Mouse (Mus musculus) midbrain, embryonic 14.5 days (tissue): Measurements from ENCODE around the gene Itm2b. TPM values are rescaled to one million over a fixed set of nuclear protein-coding genes. Genes with fewer than 3 reads are reported as not detected.

Experiments
- ATAC-seq: fragments of 200-750 bp; cut with Nextera tagmentation; 2 replicates; pipeline ENCODE4 v1.8.0; 2017; ENCODE audit warnings: moderate number of reproducible peaks, moderate library complexity; ENCODE audit not compliant: low FRiP score, low TSS enrichment
- DNase-seq: peaks from one replicate; pipeline ENCODE4 v3.0.0-alpha.2; 2015
- H3K27ac ChIP-seq: fragments of 300-500 bp; sonication (generic); replicated peaks from 2 replicates; pipeline ENCODE4 v1.5.1; 2014; ENCODE audit warnings: mild to moderate bottlenecking, low read depth, low read length, moderate library complexity
- H3K27me3 ChIP-seq: fragments of 300-500 bp; sonication (generic); 2 replicates; pipeline ENCODE4 v1.6.1; 2014; ENCODE audit warnings: low read length, control low read depth, mixed read lengths; ENCODE audit not compliant: control insufficient read depth, insufficient read depth
- H3K36me3 ChIP-seq: fragments of 300-500 bp; sonication (generic); 2 replicates; pipeline ENCODE4 v1.6.1; 2014; ENCODE audit warnings: low read length, control low read depth; ENCODE audit not compliant: control insufficient read depth, insufficient read depth
- H3K4me1 ChIP-seq: fragments of 300-500 bp; sonication (generic); 2 replicates; pipeline ENCODE4 v1.6.1; 2014; ENCODE audit warnings: mild to moderate bottlenecking, antibody characterized with exemption, low read length, control low read depth; ENCODE audit not compliant: control insufficient read depth, insufficient read depth
- H3K4me2 ChIP-seq: fragments of 300-500 bp; sonication (generic); 2 replicates; pipeline ENCODE4 v1.6.1; 2014; ENCODE audit warnings: mild to moderate bottlenecking, low read length, moderate library complexity
- H3K4me3 ChIP-seq: fragments of 300-500 bp; sonication (generic); replicated peaks from 2 replicates; pipeline ENCODE4 v1.5.1; 2014; ENCODE audit warnings: low read depth, low read length
- H3K9ac ChIP-seq: fragments of 300-500 bp; sonication (generic); replicated peaks from 2 replicates; pipeline ENCODE4 v1.6.1; 2014; ENCODE audit warnings: mild to moderate bottlenecking, low read length, moderate library complexity
- H3K9me3 ChIP-seq: fragments of 300-500 bp; sonication (generic); 2 replicates; pipeline ENCODE4 v1.6.1; 2016; ENCODE audit warnings: low read length, control low read depth, mixed read lengths; ENCODE audit not compliant: control insufficient read depth
- WGBS: fragments of 180-500 bp; shearing (Covaris S2); extraction: QIAGEN DNeasy Blood & Tissue Kit; methylation state at CpG from one replicate; pipeline ENCODE4 v1.1.7; 2014; 5-methylcytosine and 5-hydroxymethylcytosine counted together
- polyA plus RNA-seq: library from polyadenylated mRNA; unstranded; fragments of >200 nt; fragmentation: Nextera tagmentation; extraction: Ambion mirVana; gene quantifications from 2 replicates; pipeline ENCODE4 v1.2.1, GENCODE M21; 2014

Itm2b gene
- polyA plus RNA-seq, 1 experiment from 2014 or later, result 615 TPM

DNA sequence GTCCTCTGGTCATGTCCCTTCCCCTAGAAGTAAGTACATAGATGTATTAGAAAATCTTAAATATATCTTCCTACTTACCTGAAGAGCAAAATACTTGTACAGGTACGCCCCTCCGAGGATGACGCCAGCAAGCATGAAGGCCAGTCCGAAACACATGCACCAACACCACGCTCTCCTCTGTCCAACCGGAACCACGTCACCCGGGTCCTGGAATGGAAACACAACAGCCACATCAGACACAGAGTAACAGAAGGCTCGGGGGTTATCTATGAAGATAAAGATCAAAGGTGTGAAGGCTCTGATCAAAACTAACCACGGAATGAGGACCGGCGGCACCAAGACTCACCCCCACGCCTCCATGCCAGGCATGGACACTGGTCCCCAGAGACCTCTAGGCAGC is 16.9 kb downstream of the Itm2b start:
- H3K4me3 ChIP-seq, result no peak overlapping the region
- no peak overlapping the region for H3K27ac ChIP-seq
- ATAC-seq (no peak), DNase-seq (no peak)
- H3K4me1 ChIP-seq, result no peaks in the 10 kb centered on the region
- H3K27me3 ChIP-seq, result no peaks in the 10 kb centered on the region
- 95% methylated on average over 13 of the region's 13 CpGs for WGBS
- no peak overlapping the region for H3K9ac ChIP-seq
- H3K9me3 ChIP-seq, result no peaks in the 10 kb centered on the region
- peaks cover 59% of the 10 kb centered on the region for H3K36me3 ChIP-seq
- no peak overlapping the region for H3K4me2 ChIP-seq

DNA sequence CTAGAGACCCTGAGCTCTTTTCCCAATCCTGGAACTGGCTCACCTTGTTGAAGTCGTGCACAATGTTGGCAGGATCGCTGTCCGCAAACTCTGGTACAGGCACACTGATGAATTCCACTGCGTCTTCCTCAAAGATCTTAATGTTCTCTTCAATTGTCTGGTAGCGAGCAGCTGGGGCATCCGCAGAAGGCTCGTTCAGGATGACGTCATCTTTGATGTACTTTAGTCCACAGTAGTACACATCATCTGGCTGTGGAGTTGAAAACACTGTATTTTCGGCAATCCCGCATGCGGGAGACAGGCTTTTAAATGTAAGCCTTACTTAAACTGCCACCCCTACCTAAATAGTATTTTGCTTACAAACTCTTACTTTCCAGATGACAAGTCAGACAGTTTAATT is 18.8 kb downstream of the Itm2b start:
- Histone ChIP-seq H3K9me3 (no peaks in the 10 kb centered on the region), H3K4me2 (no peak overlapping the region), H3K4me1 (no peaks in the 10 kb centered on the region), H3K27me3 (no peaks in the 10 kb centered on the region), H3K4me3 (no peak overlapping the region), H3K27ac (no peak overlapping the region), H3K9ac (no peak overlapping the region), H3K36me3 (peaks cover 69% of the 10 kb centered on the region)
- DNase-seq (no peak), ATAC-seq (no peak)
- 90% methylated on average over 11 of the region's 11 CpGs for whole genome bisulfite sequencing

DNA sequence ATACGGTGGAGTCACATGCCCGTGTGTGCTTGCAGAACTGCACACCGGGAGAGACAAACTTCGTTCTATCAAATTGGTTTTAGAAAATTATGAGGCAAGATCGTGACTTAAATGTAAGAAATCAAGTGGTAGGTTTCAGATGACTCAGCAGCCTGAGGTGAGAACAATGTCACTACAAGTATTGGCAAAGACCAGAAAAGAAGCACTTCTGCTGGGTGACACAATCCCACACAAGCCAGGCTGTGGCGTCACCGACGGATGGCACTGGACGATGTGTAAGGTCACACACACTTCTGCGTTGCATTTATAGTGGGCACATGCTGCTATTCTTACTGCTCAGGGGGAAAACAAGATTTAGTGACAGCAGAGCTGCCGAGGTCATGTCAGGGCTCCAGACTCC is 21.3 kb downstream of the Itm2b start:
- H3K4me3 ChIP-seq, result no peak overlapping the region
- no peaks in the 10 kb centered on the region for H3K27me3 ChIP-seq
- peaks cover 93% of the 10 kb centered on the region for H3K36me3 ChIP-seq
- WGBS, result 96% methylated on average over 11 of the region's 11 CpGs
- H3K9me3 ChIP-seq, result no peaks in the 10 kb centered on the region
- no peaks in the 10 kb centered on the region for H3K4me1 ChIP-seq
- H3K9ac ChIP-seq, result no peak overlapping the region
- DNase-seq, result no peak
- H3K27ac ChIP-seq, result no peak overlapping the region
- no peak for ATAC-seq
- no peak overlapping the region for H3K4me2 ChIP-seq

DNA sequence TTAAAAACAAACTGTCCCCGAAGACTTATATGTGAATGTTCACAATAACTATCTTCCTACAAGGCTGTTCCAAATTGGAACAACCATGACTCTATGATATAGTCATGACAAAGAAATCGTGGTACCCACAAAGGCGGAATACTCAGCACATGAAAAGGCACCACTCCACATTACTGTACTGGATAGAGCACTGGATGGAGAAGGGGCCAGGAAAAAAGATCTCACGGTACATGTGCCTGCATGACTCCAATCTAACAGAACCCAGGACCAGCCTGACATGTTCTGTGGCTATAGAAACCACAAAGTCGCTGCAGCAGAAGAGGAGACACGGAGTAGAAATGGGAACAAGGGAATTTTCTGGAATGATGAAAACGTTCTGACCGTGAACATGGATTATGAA is 30.4 kb downstream of the Itm2b start:
- no peaks in the 10 kb centered on the region for H3K4me1 ChIP-seq
- H3K4me3 ChIP-seq, result no peak overlapping the region
- H3K27me3 ChIP-seq, result no peaks in the 10 kb centered on the region
- H3K36me3 ChIP-seq, result peaks cover 22% of the 10 kb centered on the region
- 94% methylated on average over 8 of the region's 8 CpGs for WGBS
- H3K9ac ChIP-seq, result no peak overlapping the region
- H3K4me2 ChIP-seq, result no peak overlapping the region
- ATAC-seq, result no peak
- H3K9me3 ChIP-seq, result no peaks in the 10 kb centered on the region
- H3K27ac ChIP-seq, result no peak overlapping the region
- DNase-seq, result no peak

DNA sequence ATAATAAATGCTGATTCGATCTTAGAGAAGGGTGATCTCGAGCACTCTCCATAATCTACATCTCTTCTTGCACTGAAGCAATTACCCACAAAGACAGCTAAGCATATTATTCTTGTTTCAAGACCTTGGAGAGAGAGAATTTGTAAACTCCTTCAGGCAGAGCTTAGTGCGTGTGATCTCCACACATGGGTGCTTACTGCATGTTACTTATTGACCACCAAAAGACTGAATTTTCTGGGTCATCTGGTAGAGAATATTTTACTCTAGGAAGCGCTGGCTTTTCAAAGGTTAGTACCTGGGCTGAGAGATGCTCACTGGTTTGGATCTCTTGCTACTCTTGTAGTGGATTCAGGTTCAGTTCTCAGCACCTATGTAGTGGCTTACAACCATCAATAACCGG is 34.0 kb downstream of the Itm2b start:
- Histone ChIP-seq H3K27me3 (no peaks in the 10 kb centered on the region), H3K4me1 (no peaks in the 10 kb centered on the region), H3K9me3 (no peaks in the 10 kb centered on the region), H3K4me2 (no peak overlapping the region), H3K27ac (no peak overlapping the region), H3K9ac (no peak overlapping the region), H3K4me3 (no peak overlapping the region), H3K36me3 (peaks cover 6% of the 10 kb centered on the region; the same call in 1 of the 2 replicates)
- no peak for DNase-seq
- no peak for ATAC-seq
- 95% methylated on average over 5 of the region's 5 CpGs for WGBS

DNA sequence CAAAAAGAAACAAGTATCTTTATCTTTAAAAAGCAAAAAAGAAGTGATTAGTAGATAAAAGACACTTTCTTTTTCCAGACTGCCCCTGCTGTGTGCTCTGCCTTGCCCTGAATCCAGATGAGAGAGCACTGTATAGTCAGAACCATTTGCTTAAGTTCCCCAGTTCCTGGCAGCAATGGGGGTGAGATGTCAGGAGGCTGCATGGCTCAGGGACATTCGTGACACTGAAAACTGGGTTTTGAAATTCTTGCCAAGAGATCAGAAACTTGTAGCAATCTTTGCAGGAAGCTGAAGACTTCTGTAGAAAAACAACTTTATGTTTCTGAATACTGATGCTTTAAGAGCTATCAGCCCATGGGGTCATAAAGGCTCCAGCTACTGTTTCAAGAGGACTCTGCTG is 35.1 kb downstream of the Itm2b start:
- 0 out of 2 replicates have a peak, but pooled peaks cover 3% of the 10 kb centered on the region for H3K36me3 ChIP-seq
- ATAC-seq, result no peak
- H3K4me1 ChIP-seq, result no peaks in the 10 kb centered on the region
- WGBS, result 41% methylated on average over 1 of the region's 1 CpGs
- H3K27me3 ChIP-seq, result no peaks in the 10 kb centered on the region
- no peak overlapping the region for H3K4me2 ChIP-seq
- H3K4me3 ChIP-seq, result no peak overlapping the region
- no peak overlapping the region for H3K9ac ChIP-seq
- no peak for DNase-seq
- no peaks in the 10 kb centered on the region for H3K9me3 ChIP-seq
- no peak overlapping the region for H3K27ac ChIP-seq

DNA sequence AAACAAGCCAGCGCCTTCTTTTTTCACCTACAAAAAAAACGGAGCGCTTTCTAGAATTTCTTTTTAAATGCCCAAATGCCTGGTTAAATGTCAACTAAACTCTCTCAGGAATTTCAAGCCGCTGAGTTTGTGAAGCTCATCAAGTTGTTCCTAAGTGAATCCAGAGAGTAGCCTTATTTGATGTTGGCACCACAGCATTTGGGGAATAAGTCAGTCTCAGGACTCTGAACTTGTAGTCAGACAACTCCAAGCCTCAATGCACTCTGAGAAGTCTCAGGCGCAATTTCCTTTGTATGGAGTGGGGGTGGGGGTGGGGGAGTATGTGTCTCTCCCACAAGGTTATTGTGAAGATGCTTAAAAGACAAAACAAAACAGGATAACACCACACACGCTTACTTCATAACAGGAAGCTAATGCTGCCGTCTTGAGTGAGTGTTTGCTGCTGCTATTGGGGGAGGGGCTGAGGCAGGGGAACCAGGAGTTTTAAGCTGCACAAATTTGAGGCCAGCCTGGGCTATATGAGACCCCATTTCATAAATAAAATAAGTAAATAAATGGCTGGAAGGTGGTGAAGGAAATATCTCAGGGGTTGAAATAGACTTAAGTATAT is 35.9 kb downstream of the Itm2b start:
- WGBS, result 64% methylated on average over 7 of the region's 7 CpGs
- no peak overlapping the region for H3K9ac ChIP-seq
- no peak overlapping the region for H3K4me3 ChIP-seq
- no peak overlapping the region for H3K4me2 ChIP-seq
- no peak for ATAC-seq
- no peaks in the 10 kb centered on the region for H3K27me3 ChIP-seq
- no peak overlapping the region for H3K27ac ChIP-seq
- H3K36me3 ChIP-seq, result 0 out of 2 replicates have a peak, but pooled peaks cover 3% of the 10 kb centered on the region
- no peaks in the 10 kb centered on the region for H3K9me3 ChIP-seq
- no peak for DNase-seq
- H3K4me1 ChIP-seq, result no peaks in the 10 kb centered on the region

DNA sequence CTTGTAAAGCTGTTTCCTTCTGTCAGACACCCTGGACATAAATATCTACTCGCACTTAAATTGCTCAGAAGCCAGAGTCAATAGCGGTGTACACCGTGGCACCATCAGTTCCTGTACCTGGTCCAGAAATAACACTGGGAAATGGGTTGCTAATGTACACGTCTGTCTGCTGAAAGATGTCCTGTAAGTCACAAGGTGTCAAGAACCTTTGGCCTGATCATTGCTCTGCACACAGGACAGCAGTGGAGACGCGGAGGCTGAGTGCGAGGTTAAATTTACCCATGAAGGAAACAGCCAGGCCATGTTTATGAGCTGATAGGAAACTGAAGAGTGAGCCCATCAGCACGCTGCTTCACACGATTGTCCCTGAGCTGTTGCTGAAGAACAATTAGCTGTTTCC is 37.8 kb downstream of the Itm2b start:
- no peaks in the 10 kb centered on the region for H3K4me1 ChIP-seq
- H3K36me3 ChIP-seq, result no peaks in the 10 kb centered on the region
- no peak for ATAC-seq

DNA sequence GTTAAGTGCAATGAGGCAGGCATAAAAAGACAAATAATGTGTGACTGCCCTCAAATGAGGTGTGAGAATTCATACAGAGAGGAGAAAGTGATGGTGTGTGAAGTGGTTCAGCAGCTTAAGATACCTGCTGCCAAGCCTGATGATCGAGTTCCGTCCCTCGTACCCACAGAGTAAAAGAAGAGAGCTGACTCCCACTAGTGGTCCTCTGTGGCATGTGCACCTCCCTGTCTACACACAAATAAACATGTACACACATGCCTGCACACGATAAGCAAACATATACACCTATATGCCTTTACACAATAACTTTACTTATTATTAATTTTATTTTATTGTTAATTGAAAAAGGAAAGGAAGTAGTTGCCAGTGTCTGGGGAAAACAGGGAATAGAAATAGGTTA is 39.5 kb downstream of the Itm2b start:
- Histone ChIP-seq H3K36me3 (no peaks in the 10 kb centered on the region), H3K9ac (no peak overlapping the region), H3K4me2 (no peak overlapping the region), H3K27ac (no peak overlapping the region), H3K4me3 (no peak overlapping the region), H3K27me3 (no peaks in the 10 kb centered on the region), H3K4me1 (no peaks in the 10 kb centered on the region), H3K9me3 (no peaks in the 10 kb centered on the region)
- 93% methylated on average over 4 of the region's 4 CpGs for WGBS
- ATAC-seq, result no peak
- DNase-seq, result no peak

More for the DNA sequence above, 37.8 kb downstream of the Itm2b start:
- WGBS, result 92% methylated on average over 9 of the region's 9 CpGs
- Histone ChIP-seq H3K27ac (no peak overlapping the region), H3K9me3 (no peaks in the 10 kb centered on the region), H3K4me2 (no peak overlapping the region), H3K27me3 (no peaks in the 10 kb centered on the region), H3K4me3 (no peak overlapping the region), H3K9ac (no peak overlapping the region)
- DNase-seq, result no peak
